Comparison of ENCODE assay signal across 8 mouse cellular contexts in genomic region chr15:102074070-102074731, GRCm38 (mm10). TPM values are rescaled to one million over a fixed set of nuclear protein-coding genes. Genes with fewer than 3 reads are reported as not detected.
DNase-seq lines count a peak whose midpoint lies in the region; ATAC-seq and TF ChIP-seq lines count a peak whose summit lies in the region.

No protein-coding gene starts in this region.

- no peak for TF ChIP-seq CTCF in brain, embryonic 14.5 days (IDR thresholded peaks at IDR 0.05; ENCODE audit: borderline replicate concordance, extremely low read depth, insufficient read depth, insufficient read length)
- TF ChIP-seq CTCF in liver, embryonic 14.5 days (IDR thresholded peaks at IDR 0.05; ENCODE audit: low read depth) = no peak
- no peak for TF ChIP-seq CTCF in testis, adult 2 months (IDR thresholded peaks at IDR 0.05; ENCODE audit: control insufficient read depth, insufficient read depth, insufficient replicate concordance, low read depth, low read length)

- 0 out of 2 replicates have a peak, but pooled peaks cover 5% of the 10 kb centered on the region for H3K36me3 ChIP-seq in heart, embryonic 13.5 days
- peaks cover 2% of the 10 kb centered on the region; the same call in 1 of the 2 replicates for H3K36me3 ChIP-seq in liver, embryonic 14.5 days (replicated peaks; ENCODE audit: control insufficient read depth, insufficient read depth, low read depth)
- no peaks in the 10 kb centered on the region for H3K36me3 ChIP-seq in testis, adult 2 months (ENCODE audit: control insufficient read depth, insufficient read depth, low read length)

- H3K27ac ChIP-seq in heart, embryonic 13.5 days (replicated peaks) = peak overlapping the region; percentile 93
- peak overlapping the region; percentile 77 for H3K27ac ChIP-seq in liver, embryonic 14.5 days
- peak overlapping the region; percentile 97 for H3K27ac ChIP-seq in testis, adult 2 months (ENCODE audit: control insufficient read depth, insufficient read depth, low read depth, low read length)

- no peak for TF ChIP-seq EP300 in liver, embryonic 14.5 days (IDR thresholded peaks at IDR 0.05; ENCODE audit: low read depth)

- H3K9ac ChIP-seq in heart, embryonic 13.5 days = peak overlapping the region; percentile 98
- H3K9ac ChIP-seq in liver, embryonic 14.5 days (replicated peaks) = peak overlapping the region; percentile 97

- peak overlapping the region; percentile 87 for H3K4me3 ChIP-seq in heart, embryonic 13.5 days
- H3K4me3 ChIP-seq in liver, embryonic 14.5 days (ENCODE audit: insufficient read depth in 1 of 2, low read depth in 2 of 2, low read length in 2 of 2) = peak overlapping the region; percentile 73 to 99
- peak overlapping the region; percentile 96 for H3K4me3 ChIP-seq in testis, adult 2 months (ENCODE audit: control insufficient read depth, low read depth, low read length)

- no peaks in the 10 kb centered on the region; the same call in none of the 2 replicates for H3K27me3 ChIP-seq in heart, embryonic 13.5 days (replicated peaks)
- no peaks in the 10 kb centered on the region for H3K27me3 ChIP-seq in liver, embryonic 14.5 days (ENCODE audit: control insufficient read depth, insufficient read depth, low read length)
- H3K27me3 ChIP-seq in testis, adult 2 months (ENCODE audit: control insufficient read depth, insufficient read depth, low read length) = no peaks in the 10 kb centered on the region

- ATAC-seq in erythroblast, adult 5-6 weeks (replicated peaks; ENCODE audit: low FRiP score, poor library complexity, severe bottlenecking) = peak; percentile 40
- peak; percentile 51 for ATAC-seq in heart, embryonic 13.5 days (ENCODE audit: extremely low read depth, insufficient number of reproducible peaks, low FRiP score, low TSS enrichment)
- ATAC-seq in liver, embryonic 14.5 days (ENCODE audit: insufficient read depth) = peak; percentile 24

- DNase-seq in CD8-positive naive resting alpha-beta T cell, adult 2 months (ENCODE audit: low read depth in 2 of 2, low spot score in 2 of 2) = peak; percentile 26 to 32
- peak; percentile 74 for DNase-seq in brain, embryonic 14.5 days (ENCODE audit: low read depth)
- DNase-seq in kidney, postnatal 14 days = peak; percentile 77
- peak; percentile 23 to 29 (median 24) for DNase-seq in liver, embryonic 14.5 days (ENCODE audit: low read depth in 3 of 3, low spot score in 3 of 3)
- peak; percentile 74 for DNase-seq in neural tube, embryonic 10.5 days (ENCODE audit: extremely low spot score, low spot score)

- TF ChIP-seq POLR2A in brain, embryonic 14.5 days (IDR thresholded peaks at IDR 0.05; ENCODE audit: borderline replicate concordance, extremely low read depth, insufficient read depth, insufficient read length, poor library complexity, severe bottlenecking) = 0 out of 2 replicates have a peak, but pooled peaks have one; percentile 27
- TF ChIP-seq POLR2A in testis, adult 2 months (IDR thresholded peaks at IDR 0.05; ENCODE audit: control insufficient read depth, low read depth, low read length) = no peak; the same call in 1 of the 2 replicates

- H3K4me1 ChIP-seq in heart, embryonic 13.5 days = peaks cover 29% of the 10 kb centered on the region
- H3K4me1 ChIP-seq in liver, embryonic 14.5 days (replicated peaks; ENCODE audit: control insufficient read depth in 2 of 2, insufficient read depth in 2 of 2, low read length in 1 of 2) = peaks cover 7 to 32% of the 10 kb centered on the region in 2 experiments
- H3K4me1 ChIP-seq in testis, adult 2 months (ENCODE audit: control insufficient read depth, insufficient read depth, low read length) = peaks cover 5% of the 10 kb centered on the region

- peak overlapping the region; percentile 93 for H3K4me2 ChIP-seq in heart, embryonic 13.5 days
- peak overlapping the region; percentile 98 for H3K4me2 ChIP-seq in liver, embryonic 14.5 days (ENCODE audit: low read depth)

- H3K9me3 ChIP-seq in heart, embryonic 13.5 days = no peaks in the 10 kb centered on the region
- no peaks in the 10 kb centered on the region for H3K9me3 ChIP-seq in liver, embryonic 14.5 days (ENCODE audit: control insufficient read depth, low read length)

- under 1% methylated on average over 57 of the region's 57 CpGs for WGBS in heart, embryonic 13.5 days
- WGBS in liver, embryonic 14.5 days (ENCODE audit: insufficient replicate concordance) = under 1% methylated on average over 57 of the region's 57 CpGs

RNA-seq across cellular contexts. Expression of gene Eif4b, which starts 0.6 kb away (rescaled TPM):
- polyA plus RNA-seq in brain, embryonic 14.5 days (2012; rRNA removed) = 123 and 173 TPM in 2 replicates
- 35.4 and 35.9 TPM in 2 replicates for total RNA-seq in erythroblast, adult 5-6 weeks (2015; ENCODE audit: low replicate concordance)
- 58.0 and 81.1 TPM in 2 replicates for total RNA-seq in erythroblast, adult 5-6 weeks (2017; ENCODE audit: low replicate concordance)
- 65.7 and 72.3 TPM in 2 replicates for polyA plus RNA-seq in heart, embryonic 13.5 days (2015; fragmentation: Nextera tagmentation; extraction: Ambion mirVana)
- 42.8 and 66.4 TPM in 2 replicates for polyA plus RNA-seq in liver, embryonic 14.5 days (2012; rRNA removed)
- polyA plus RNA-seq in liver, embryonic 14.5 days (2014; fragmentation: Nextera tagmentation; extraction: Ambion mirVana) = 47.8 and 57.5 TPM in 2 replicates
- 75.6 and 75.9 TPM in 2 replicates for polyA plus RNA-seq in testis, adult 2 months (2012; rRNA removed)

RNA-seq across cellular contexts. Expression of gene Tns2, which starts 26.0 kb away (rescaled TPM):
- polyA plus RNA-seq in brain, embryonic 14.5 days (2012; rRNA removed) = 10.2 and 18.8 TPM in 2 replicates
- total RNA-seq in erythroblast, adult 5-6 weeks (2015; ENCODE audit: low replicate concordance) = not detected in 2 replicates
- total RNA-seq in erythroblast, adult 5-6 weeks (2017; ENCODE audit: low replicate concordance) = not detected in 2 replicates
- 26.3 and 32.5 TPM in 2 replicates for polyA plus RNA-seq in heart, embryonic 13.5 days (2015; fragmentation: Nextera tagmentation; extraction: Ambion mirVana)
- polyA plus RNA-seq in liver, embryonic 14.5 days (2012; rRNA removed) = 4.9 and 5.2 TPM in 2 replicates
- 3.7 and 4.3 TPM in 2 replicates for polyA plus RNA-seq in liver, embryonic 14.5 days (2014; fragmentation: Nextera tagmentation; extraction: Ambion mirVana)
- 6.5 and 6.9 TPM in 2 replicates for polyA plus RNA-seq in testis, adult 2 months (2012; rRNA removed)

RNA-seq across cellular contexts. Expression of gene Krt18, which starts 46.2 kb away (rescaled TPM):
- polyA plus RNA-seq in brain, embryonic 14.5 days (2012; rRNA removed) = 1.9 and 3.9 TPM in 2 replicates
- total RNA-seq in erythroblast, adult 5-6 weeks (2015; ENCODE audit: low replicate concordance) = 2.3 TPM in 1 of 2 replicates, not detected in the other
- total RNA-seq in erythroblast, adult 5-6 weeks (2017; ENCODE audit: low replicate concordance) = 2.8 TPM in 1 of 2 replicates, not detected in the other
- 34.6 and 36.0 TPM in 2 replicates for polyA plus RNA-seq in heart, embryonic 13.5 days (2015; fragmentation: Nextera tagmentation; extraction: Ambion mirVana)
- 25.8 and 31.5 TPM in 2 replicates for polyA plus RNA-seq in liver, embryonic 14.5 days (2012; rRNA removed)
- 86.9 and 87.6 TPM in 2 replicates for polyA plus RNA-seq in liver, embryonic 14.5 days (2014; fragmentation: Nextera tagmentation; extraction: Ambion mirVana)
- polyA plus RNA-seq in testis, adult 2 months (2012; rRNA removed) = 0.52 and 5.1 TPM in 2 replicates

Comparison
In these comparisons a context has a peak if more than half of its experiments do, and no peak if none do; other contexts are left out.
1. Peak in every context shown above with its lines: DNase-seq, ATAC-seq, H3K4me3 ChIP-seq and H3K27ac ChIP-seq.
2. DNase-seq: peak in every context shown above with its lines; median percentile 77 in kidney, postnatal 14 days; 74 in brain, embryonic 14.5 days; 74 in neural tube, embryonic 10.5 days; 29 in CD8-positive naive resting alpha-beta T cell, adult 2 months; 24 in liver, embryonic 14.5 days.